Mouse (Mus musculus) midbrain, embryonic 10.5 days (tissue): ENCODE measurements around the gene Cnnm1. TPM values are rescaled to one million over a fixed set of nuclear protein-coding genes. Genes with fewer than 3 reads are reported as not detected.
"Not testable (repeated sequence)": the region's sequence is repeated elsewhere in the genome, so short reads cannot be mapped to it uniquely, and the experiment has no call there.

Experiments
- DNase-seq: peaks from one replicate; pipeline ENCODE4 v3.0.0-alpha.2; 2017; ENCODE audit warnings: low spot score
- H3K27ac ChIP-seq: fragments of 300-500 bp; sonication (generic); replicated peaks from 2 replicates; pipeline ENCODE4 v1.5.1; 2016; ENCODE audit warnings: mild to moderate bottlenecking
- H3K27me3 ChIP-seq: fragments of 300-500 bp; sonication (generic); 2 replicates; pipeline ENCODE4 v1.6.1; 2016; ENCODE audit warnings: low read depth, mild to moderate bottlenecking; ENCODE audit not compliant: poor library complexity, severe bottlenecking
- H3K36me3 ChIP-seq: fragments of 300-500 bp; sonication (generic); 2 replicates; pipeline ENCODE4 v1.6.1; 2016; ENCODE audit warnings: mild to moderate bottlenecking, moderate library complexity
- H3K4me1 ChIP-seq: fragments of 300-500 bp; sonication (generic); 2 replicates; pipeline ENCODE4 v1.6.1; 2016
- H3K4me3 ChIP-seq: fragments of 300-500 bp; sonication (generic); 2 replicates; pipeline ENCODE4 v1.5.1; 2016; ENCODE audit warnings: mild to moderate bottlenecking, moderate library complexity
- H3K9me3 ChIP-seq: fragments of 300-500 bp; sonication (generic); replicated peaks from 2 replicates; pipeline ENCODE4 v1.6.1; 2016; ENCODE audit warnings: mild to moderate bottlenecking
- WGBS: fragments of 180-500 bp; shearing (Covaris S2); methylation state at CpG from one replicate; pipeline ENCODE4 v1.1.7; 2016; 5-methylcytosine and 5-hydroxymethylcytosine counted together
- polyA plus RNA-seq: library from polyadenylated mRNA; unstranded; fragments of >200 nt; fragmentation: Nextera tagmentation; extraction: Ambion mirVana; gene quantifications from 2 replicates; pipeline ENCODE4 v1.2.1, GENCODE M21; 2016

The Cnnm1 gene
- polyA plus RNA-seq, 1 experiment from 2014 or later = 0.53 TPM

- no peaks in the 10 kb centered on the region for H3K9me3 ChIP-seq
- peaks cover 17% of the 10 kb centered on the region for H3K27me3 ChIP-seq
- WGBS = 90% methylated on average over 7 of the region's 7 CpGs
- peaks cover 14% of the 10 kb centered on the region for H3K4me1 ChIP-seq
- DNase-seq = no peak
- H3K4me3 ChIP-seq = no peak overlapping the region
- H3K27ac ChIP-seq = no peak overlapping the region
- H3K36me3 ChIP-seq = peaks cover 52% of the 10 kb centered on the region
These were observed 58.6 kb downstream of the Cnnm1 start for GRCm38 (mm10) chr19:43498874-43499273.

GRCm38 (mm10) chr19:43502630-43503029 is 62.4 kb downstream of the Cnnm1 start:
- H3K36me3 ChIP-seq = peaks cover 88% of the 10 kb centered on the region
- 87% methylated on average over 11 of the region's 11 CpGs for WGBS
- no peak for DNase-seq

GRCm38 (mm10) chr19:43503593-43503992 is 63.4 kb downstream of the Cnnm1 start:
- not testable (repeated sequence) for H3K4me3 ChIP-seq, H3K27ac ChIP-seq, H3K27me3 ChIP-seq, DNase-seq, H3K4me1 ChIP-seq, H3K9me3 ChIP-seq
- H3K36me3 ChIP-seq = peaks cover 92% of the 10 kb centered on the region
- 87% methylated on average over 9 of the region's 9 CpGs for WGBS

More at GRCm38 (mm10) chr19:43502630-43503029, 62.4 kb downstream of the Cnnm1 start:
- H3K27me3 ChIP-seq = no peaks in the 10 kb centered on the region
- no peak overlapping the region for H3K4me3 ChIP-seq
- H3K27ac ChIP-seq = no peak overlapping the region
- no peaks in the 10 kb centered on the region for H3K4me1 ChIP-seq
- no peaks in the 10 kb centered on the region for H3K9me3 ChIP-seq

GRCm38 (mm10) chr19:43505441-43505840 is 65.2 kb downstream of the Cnnm1 start:
- WGBS = 89% methylated on average over 12 of the region's 12 CpGs
- no peak overlapping the region for H3K4me3 ChIP-seq
- H3K4me1 ChIP-seq = no peaks in the 10 kb centered on the region
- H3K36me3 ChIP-seq = peaks cover 89% of the 10 kb centered on the region
- no peaks in the 10 kb centered on the region for H3K9me3 ChIP-seq
- no peak for DNase-seq
- no peak overlapping the region for H3K27ac ChIP-seq
- H3K27me3 ChIP-seq = no peaks in the 10 kb centered on the region

GRCm38 (mm10) chr19:43510436-43511220 is 70.4 kb downstream of the Cnnm1 start:
- Histone ChIP-seq H3K4me3 (no peak overlapping the region), H3K9me3 (no peaks in the 10 kb centered on the region), H3K4me1 (no peaks in the 10 kb centered on the region), H3K27ac (no peak overlapping the region), H3K36me3 (peaks cover 90% of the 10 kb centered on the region), H3K27me3 (no peaks in the 10 kb centered on the region)
- DNase-seq = no peak
- 94% methylated on average over 14 of the region's 14 CpGs for WGBS

GRCm38 (mm10) chr19:43511621-43512620 is 71.7 kb downstream of the Cnnm1 start:
- WGBS = 88% methylated on average over 22 of the region's 22 CpGs
- no peak for DNase-seq
- peaks cover 83% of the 10 kb centered on the region for H3K36me3 ChIP-seq
- H3K27ac ChIP-seq = no peak overlapping the region
- H3K4me3 ChIP-seq = no peak overlapping the region
- H3K4me1 ChIP-seq = no peaks in the 10 kb centered on the region
- H3K9me3 ChIP-seq = no peaks in the 10 kb centered on the region
- H3K27me3 ChIP-seq = no peaks in the 10 kb centered on the region

GRCm38 (mm10) chr19:43513874-43514273 is 73.6 kb downstream of the Cnnm1 start:
- Histone ChIP-seq H3K4me3 (no peak overlapping the region), H3K27me3 (no peaks in the 10 kb centered on the region), H3K9me3 (no peaks in the 10 kb centered on the region), H3K4me1 (no peaks in the 10 kb centered on the region), H3K27ac (no peak overlapping the region), H3K36me3 (peaks cover 69% of the 10 kb centered on the region)
- 92% methylated on average over 8 of the region's 8 CpGs for WGBS
- DNase-seq = no peak

- Histone ChIP-seq H3K9me3 (no peaks in the 10 kb centered on the region), H3K4me1 (peaks cover 13% of the 10 kb centered on the region), H3K27me3 (no peaks in the 10 kb centered on the region), H3K27ac (no peak overlapping the region), H3K4me3 (no peak overlapping the region), H3K36me3 (peaks cover 49% of the 10 kb centered on the region)
- no peak for DNase-seq
- 94% methylated on average over 23 of the region's 23 CpGs for WGBS
These were observed 75.6 kb downstream of the Cnnm1 start for GRCm38 (mm10) chr19:43515668-43516396.

GRCm38 (mm10) chr19:43516397-43517035 is 76.3 kb downstream of the Cnnm1 start:
- Histone ChIP-seq H3K9me3 (no peaks in the 10 kb centered on the region), H3K4me3 (no peak overlapping the region), H3K4me1 (peaks cover 20% of the 10 kb centered on the region), H3K27me3 (no peaks in the 10 kb centered on the region), H3K36me3 (peaks cover 42% of the 10 kb centered on the region), H3K27ac (no peak overlapping the region)
- DNase-seq = no peak
- WGBS = 91% methylated on average over 14 of the region's 14 CpGs

- H3K27ac ChIP-seq = no peak overlapping the region
- peaks cover 28% of the 10 kb centered on the region for H3K4me1 ChIP-seq
- H3K27me3 ChIP-seq = no peaks in the 10 kb centered on the region
- H3K9me3 ChIP-seq = no peaks in the 10 kb centered on the region
- H3K4me3 ChIP-seq = no peak overlapping the region
- peaks cover 34% of the 10 kb centered on the region for H3K36me3 ChIP-seq
- 96% methylated on average over 6 of the region's 6 CpGs for WGBS
- DNase-seq = no peak
These were observed 77.1 kb downstream of the Cnnm1 start for GRCm38 (mm10) chr19:43517320-43517719.

- H3K4me1 ChIP-seq = peaks cover 33% of the 10 kb centered on the region
- no peak overlapping the region for H3K27ac ChIP-seq
- WGBS = 94% methylated on average over 7 of the region's 7 CpGs
- H3K4me3 ChIP-seq = no peak overlapping the region
- H3K9me3 ChIP-seq = no peaks in the 10 kb centered on the region
- DNase-seq = no peak
- H3K27me3 ChIP-seq = no peaks in the 10 kb centered on the region
- peaks cover 29% of the 10 kb centered on the region for H3K36me3 ChIP-seq
These were observed 77.6 kb downstream of the Cnnm1 start for GRCm38 (mm10) chr19:43517808-43518207.

- Histone ChIP-seq H3K4me3 (no peak overlapping the region), H3K36me3 (peaks cover 28% of the 10 kb centered on the region), H3K27ac (no peak overlapping the region), H3K27me3 (no peaks in the 10 kb centered on the region), H3K4me1 (peaks cover 37% of the 10 kb centered on the region), H3K9me3 (no peaks in the 10 kb centered on the region)
- DNase-seq = no peak
- 88% methylated on average over 7 of the region's 7 CpGs for WGBS
These were observed 78.0 kb downstream of the Cnnm1 start for GRCm38 (mm10) chr19:43518261-43518660.
